Mouse (Mus musculus) kidney, embryonic 16.5 days (tissue): Measurements from ENCODE around the gene Dars. TPM values are rescaled to one million over a fixed set of nuclear protein-coding genes. Genes with fewer than 3 reads are reported as not detected.

ENCODE experiments used
- ATAC-seq: fragments of 200-750 bp; cut with Nextera tagmentation; 2 replicates; pipeline ENCODE4 v1.8.0; 2017; ENCODE audit warnings: moderate TSS enrichment; ENCODE audit not compliant: low FRiP score, low TSS enrichment
- H3K27ac ChIP-seq: fragments of 300-500 bp; sonication (generic); 2 replicates; pipeline ENCODE4 v1.5.1; 2014; ENCODE audit warnings: low read length
- H3K27me3 ChIP-seq: fragments of 300-500 bp; sonication (generic); 2 replicates; pipeline ENCODE4 v1.6.1; 2014; ENCODE audit warnings: low read length, control low read depth, mixed read lengths; ENCODE audit not compliant: insufficient read depth
- H3K36me3 ChIP-seq: fragments of 300-500 bp; sonication (generic); 2 replicates; pipeline ENCODE4 v1.6.1; 2014; ENCODE audit warnings: low read length, control low read depth, mixed read lengths; ENCODE audit not compliant: insufficient read depth
- H3K4me1 ChIP-seq: fragments of 300-500 bp; sonication (generic); 2 replicates; pipeline ENCODE4 v1.6.1; 2014; ENCODE audit warnings: low read length, control low read depth, mixed read lengths; ENCODE audit not compliant: insufficient read depth
- H3K4me2 ChIP-seq: fragments of 300-500 bp; sonication (generic); replicated peaks from 2 replicates; pipeline ENCODE4 v1.6.1; 2014; ENCODE audit warnings: low read depth, low read length
- H3K4me3 ChIP-seq: fragments of 300-500 bp; sonication (generic); 2 replicates; pipeline ENCODE4 v1.5.1; 2014; ENCODE audit warnings: mild to moderate bottlenecking, low read length
- H3K9ac ChIP-seq: fragments of 300-500 bp; sonication (generic); replicated peaks from 2 replicates; pipeline ENCODE4 v1.6.1; 2014; ENCODE audit warnings: low read length
- H3K9me3 ChIP-seq: fragments of 300-500 bp; sonication (generic); 2 replicates; pipeline ENCODE4 v1.6.1; 2016; ENCODE audit warnings: low read length, control low read depth
- WGBS: fragments of 180-500 bp; shearing (Covaris S2); extraction: QIAGEN DNeasy Blood & Tissue Kit; methylation state at CpG from one replicate; pipeline ENCODE4 v1.1.7; 2014; 5-methylcytosine and 5-hydroxymethylcytosine counted together
- polyA plus RNA-seq: library from polyadenylated mRNA; unstranded; fragments of >200 nt; fragmentation: Nextera tagmentation; extraction: Ambion mirVana; gene quantifications from 2 replicates; pipeline ENCODE4 v1.2.1, GENCODE M21; 2015

The Dars gene
- polyA plus RNA-seq, 1 experiment from 2014 or later: 155 TPM

DNA sequence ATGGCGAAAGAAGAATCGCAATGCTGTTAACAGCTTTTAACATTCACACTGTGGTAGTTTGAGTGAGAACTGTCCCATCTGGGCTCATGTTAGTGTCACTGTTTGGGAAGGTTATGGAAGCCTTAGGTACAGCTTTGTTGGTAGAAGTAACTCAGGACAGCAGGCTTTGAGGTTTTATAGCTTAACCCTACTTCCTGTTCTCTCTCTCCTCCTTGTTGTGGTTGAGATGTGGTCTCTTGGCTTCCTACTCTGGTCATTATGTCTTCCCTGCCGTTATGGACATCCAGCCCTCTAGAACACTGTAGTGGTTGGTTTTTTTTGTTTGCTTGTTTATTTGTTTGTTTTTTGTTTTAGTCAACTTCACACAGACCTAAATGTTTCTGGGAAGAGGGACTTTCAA is 18.8 kb upstream of the Dars start:
- 0 out of 2 replicates have a peak, but pooled peaks cover 3% of the 10 kb centered on the region for H3K4me1 ChIP-seq
- ATAC-seq: no peak
- H3K4me2 ChIP-seq: no peak overlapping the region
- H3K4me3 ChIP-seq: no peak overlapping the region
- no peaks in the 10 kb centered on the region for H3K27me3 ChIP-seq
- H3K27ac ChIP-seq: no peak overlapping the region
- no peak overlapping the region for H3K9ac ChIP-seq
- H3K36me3 ChIP-seq: no peaks in the 10 kb centered on the region
- no peaks in the 10 kb centered on the region for H3K9me3 ChIP-seq
- WGBS: 70% methylated on average over 3 of the region's 3 CpGs

DNA sequence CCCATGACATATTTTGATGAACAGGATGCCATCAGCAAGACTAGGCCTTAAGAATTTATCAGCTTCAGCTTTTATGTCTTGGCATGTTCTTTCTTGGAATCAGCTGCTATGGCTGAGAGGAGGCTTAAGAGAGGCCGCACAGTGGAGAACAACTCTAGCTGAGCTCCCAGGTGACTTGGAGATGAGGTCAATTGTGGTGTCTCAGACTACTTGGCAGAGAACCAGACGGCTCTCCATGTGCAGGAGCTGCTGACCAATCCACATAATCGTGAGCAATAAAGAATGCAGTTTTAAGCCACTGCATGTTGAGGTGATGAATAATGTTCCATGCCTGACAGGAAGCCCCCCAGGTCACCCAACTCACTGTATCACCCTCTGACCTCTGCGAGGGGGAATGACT is 18.4 kb upstream of the Dars start:
- H3K4me3 ChIP-seq: no peak overlapping the region
- H3K4me1 ChIP-seq: no peaks in the 10 kb centered on the region
- no peaks in the 10 kb centered on the region for H3K9me3 ChIP-seq
- no peak overlapping the region for H3K9ac ChIP-seq
- WGBS: 55% methylated on average over 4 of the region's 4 CpGs
- no peaks in the 10 kb centered on the region for H3K36me3 ChIP-seq
- H3K4me2 ChIP-seq: no peak overlapping the region
- H3K27ac ChIP-seq: no peak overlapping the region
- no peak for ATAC-seq
- H3K27me3 ChIP-seq: no peaks in the 10 kb centered on the region

DNA sequence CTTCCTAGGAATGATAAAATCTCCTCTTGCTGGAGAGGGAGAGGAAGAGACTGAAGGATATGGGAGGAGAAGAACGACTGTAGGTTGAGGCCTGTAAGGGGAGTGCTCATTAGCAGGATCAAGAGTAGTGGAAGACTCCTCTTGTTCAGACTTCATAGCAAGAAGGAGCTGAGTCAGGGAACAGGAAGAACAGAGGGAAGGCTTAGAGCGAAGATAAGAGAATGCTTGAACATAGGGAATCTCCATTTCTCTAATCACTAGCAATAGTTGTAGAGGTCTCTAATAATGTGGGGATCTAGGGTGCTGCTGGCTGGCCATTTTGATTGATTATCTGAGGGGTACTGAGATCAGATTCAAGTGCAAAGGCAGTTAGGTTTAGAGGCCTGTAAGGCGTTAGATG is 7.8 kb upstream of the Dars start:
- Histone ChIP-seq H3K27ac (no peak overlapping the region), H3K9ac (no peak overlapping the region), H3K4me1 (no peaks in the 10 kb centered on the region), H3K4me3 (no peak overlapping the region), H3K4me2 (no peak overlapping the region), H3K36me3 (no peaks in the 10 kb centered on the region), H3K27me3 (no peaks in the 10 kb centered on the region), H3K9me3 (no peaks in the 10 kb centered on the region)
- ATAC-seq: no peak
- 85% methylated on average over 3 of the region's 3 CpGs for WGBS

DNA sequence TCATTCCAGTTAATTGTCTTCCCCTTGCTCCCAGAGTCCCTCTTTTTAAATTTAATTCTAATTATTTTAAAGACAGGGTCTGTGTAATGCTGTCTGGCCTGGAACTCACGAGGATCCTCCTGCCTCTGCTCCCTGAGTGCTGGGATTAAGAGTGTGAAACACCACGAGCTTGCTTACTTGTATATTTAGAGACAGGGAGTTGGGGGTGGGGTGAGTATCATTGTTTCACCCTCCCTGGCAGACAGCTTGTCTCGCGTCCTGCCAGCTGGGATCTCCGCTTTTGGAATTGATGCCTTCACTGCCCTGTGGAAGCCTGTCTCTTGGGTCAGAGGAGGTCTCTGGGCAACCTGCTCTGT is 343 bp upstream of the Dars start:
- no peaks in the 10 kb centered on the region for H3K4me1 ChIP-seq
- H3K4me2 ChIP-seq: peak overlapping the region; percentile 76
- peak overlapping the region; percentile 16; the same call in 1 of the 2 replicates for H3K27ac ChIP-seq
- 40% methylated on average over 5 of the region's 5 CpGs for WGBS
- H3K36me3 ChIP-seq: peaks cover 12% of the 10 kb centered on the region; the same call in 1 of the 2 replicates
- peak; percentile 64 for ATAC-seq
- H3K9me3 ChIP-seq: no peaks in the 10 kb centered on the region
- H3K27me3 ChIP-seq: no peaks in the 10 kb centered on the region
- peak overlapping the region; percentile 96 for H3K4me3 ChIP-seq
- H3K9ac ChIP-seq: peak overlapping the region; percentile 98; the same call in 1 of the 2 replicates

DNA sequence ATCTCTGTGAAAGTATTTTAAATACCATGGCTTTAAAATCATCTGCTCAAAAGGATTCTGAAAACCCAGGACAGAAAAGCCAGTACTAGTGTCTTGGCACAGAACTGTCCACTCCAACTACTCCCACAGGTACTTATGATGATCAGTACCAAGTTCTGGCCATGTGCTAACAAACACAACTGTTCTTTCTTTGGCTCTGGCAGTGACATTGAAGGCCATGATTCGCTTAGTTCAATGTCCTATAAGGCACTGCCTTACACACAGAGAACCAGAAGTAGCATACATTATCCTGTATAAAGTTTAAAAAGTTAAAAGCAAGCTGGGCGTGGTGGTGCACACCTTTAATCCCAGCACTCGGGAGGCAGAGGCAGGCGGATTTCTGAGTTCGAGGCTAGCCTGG is 6.0 kb downstream of the Dars start:
- Histone ChIP-seq H3K27ac (no peak overlapping the region), H3K4me3 (no peak overlapping the region), H3K9ac (no peak overlapping the region), H3K4me2 (no peak overlapping the region), H3K27me3 (no peaks in the 10 kb centered on the region), H3K36me3 (peaks cover 22% of the 10 kb centered on the region), H3K9me3 (no peaks in the 10 kb centered on the region), H3K4me1 (no peaks in the 10 kb centered on the region)
- 95% methylated on average over 5 of the region's 5 CpGs for WGBS
- ATAC-seq: no peak

DNA sequence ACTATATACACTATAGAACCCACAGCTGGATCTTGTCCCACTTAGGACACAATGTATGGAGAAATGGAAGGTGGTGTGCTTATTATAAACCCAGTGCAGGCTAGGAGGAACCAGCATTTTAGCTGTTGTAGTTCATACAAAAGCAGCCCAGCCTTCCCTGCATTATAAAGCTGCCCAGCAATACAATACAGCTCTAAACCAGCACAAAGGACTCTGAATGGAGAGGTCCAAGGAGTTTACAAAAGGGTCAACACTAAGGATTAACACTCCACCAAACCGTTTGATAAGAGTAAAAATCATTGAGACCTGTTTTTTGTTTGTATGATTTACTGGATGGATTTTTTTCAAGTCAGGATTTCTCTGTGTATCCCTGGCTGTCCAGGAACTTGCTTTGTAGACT is 10.3 kb downstream of the Dars start:
- ATAC-seq: no peak
- Histone ChIP-seq H3K27me3 (no peaks in the 10 kb centered on the region), H3K27ac (no peak overlapping the region), H3K36me3 (peaks cover 12% of the 10 kb centered on the region), H3K9me3 (no peaks in the 10 kb centered on the region), H3K4me2 (no peak overlapping the region), H3K4me1 (no peaks in the 10 kb centered on the region), H3K4me3 (no peak overlapping the region), H3K9ac (no peak overlapping the region)
- 58% methylated on average over 1 of the region's 1 CpGs for WGBS

DNA sequence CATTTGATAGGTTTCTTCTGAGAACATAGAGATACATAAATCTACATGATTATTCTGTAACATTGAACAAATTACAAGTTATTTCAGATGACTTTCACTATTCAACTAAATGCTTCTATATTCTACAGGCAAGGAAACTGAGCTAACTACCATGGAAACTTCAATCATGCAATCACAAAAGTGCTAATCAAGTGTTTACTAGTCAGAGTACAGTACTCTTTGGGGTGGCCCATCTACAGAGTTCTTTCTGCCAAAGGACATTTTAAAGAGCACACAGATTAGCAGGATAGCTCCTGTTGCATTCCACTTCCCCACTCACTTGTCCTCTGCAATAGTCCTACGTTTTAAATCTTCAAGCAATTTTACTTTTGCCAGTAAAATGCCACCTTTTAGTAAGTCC is 11.5 kb downstream of the Dars start:
- no peak for ATAC-seq
- no peak overlapping the region for H3K4me3 ChIP-seq
- no peaks in the 10 kb centered on the region for H3K27me3 ChIP-seq
- H3K4me2 ChIP-seq: no peak overlapping the region
- WGBS: 85% methylated on average over 1 of the region's 1 CpGs
- no peak overlapping the region for H3K9ac ChIP-seq
- H3K9me3 ChIP-seq: no peaks in the 10 kb centered on the region
- H3K36me3 ChIP-seq: peaks cover 15% of the 10 kb centered on the region
- H3K27ac ChIP-seq: no peak overlapping the region
- H3K4me1 ChIP-seq: no peaks in the 10 kb centered on the region

DNA sequence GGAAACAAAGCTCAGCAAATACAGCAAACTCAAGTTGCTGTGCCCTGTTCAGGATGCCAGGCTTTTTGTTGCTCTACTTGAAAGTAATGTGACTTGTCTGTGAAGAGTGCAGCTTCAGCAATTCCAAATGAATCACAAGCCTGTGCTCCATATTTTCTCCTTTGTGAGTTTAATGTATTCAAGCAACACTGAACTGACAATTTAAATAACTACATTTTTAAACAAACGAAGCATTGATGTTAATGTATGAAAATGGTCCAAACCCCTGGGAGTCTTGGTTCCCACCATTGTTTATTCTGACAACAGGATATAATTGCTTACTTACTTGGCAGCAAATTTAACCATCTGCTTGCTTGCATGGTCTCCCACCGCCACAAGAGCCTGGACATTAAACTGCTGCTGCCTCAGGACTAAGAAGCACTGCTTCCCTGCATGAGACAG is 12.1 kb downstream of the Dars start:
- Histone ChIP-seq H3K4me2 (no peak overlapping the region), H3K36me3 (peaks cover 12% of the 10 kb centered on the region), H3K27ac (no peak overlapping the region), H3K4me3 (no peak overlapping the region), H3K9ac (no peak overlapping the region), H3K9me3 (no peaks in the 10 kb centered on the region), H3K27me3 (no peaks in the 10 kb centered on the region), H3K4me1 (no peaks in the 10 kb centered on the region)
- WGBS: 67% methylated on average over 2 of the region's 2 CpGs
- ATAC-seq: no peak

DNA sequence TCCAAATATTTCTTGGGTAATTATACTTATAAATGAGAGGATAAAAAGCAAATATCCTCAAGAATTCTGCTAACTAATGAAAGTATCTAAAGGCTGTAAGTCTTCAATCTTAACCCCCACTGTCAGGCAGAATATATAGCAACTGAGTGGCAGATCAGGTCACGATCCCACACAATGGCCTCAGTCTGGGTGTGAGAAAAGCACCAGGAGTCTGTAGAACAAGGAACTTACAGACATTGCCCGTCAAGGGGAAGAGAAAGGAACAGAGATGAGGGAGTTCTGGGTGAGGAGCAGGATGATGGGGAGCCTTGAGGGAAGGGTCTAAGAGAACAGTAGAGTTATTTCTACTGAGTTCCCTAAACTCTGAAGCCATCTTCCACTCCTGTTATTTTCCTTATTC is 16.2 kb downstream of the Dars start:
- H3K27me3 ChIP-seq: no peaks in the 10 kb centered on the region
- H3K4me2 ChIP-seq: no peak overlapping the region
- H3K27ac ChIP-seq: no peak overlapping the region
- 49% methylated on average over 2 of the region's 2 CpGs for WGBS
- no peak overlapping the region for H3K9ac ChIP-seq
- no peak for ATAC-seq
- no peaks in the 10 kb centered on the region for H3K9me3 ChIP-seq
- peaks cover 27% of the 10 kb centered on the region for H3K36me3 ChIP-seq
- no peak overlapping the region for H3K4me3 ChIP-seq
- H3K4me1 ChIP-seq: no peaks in the 10 kb centered on the region

DNA sequence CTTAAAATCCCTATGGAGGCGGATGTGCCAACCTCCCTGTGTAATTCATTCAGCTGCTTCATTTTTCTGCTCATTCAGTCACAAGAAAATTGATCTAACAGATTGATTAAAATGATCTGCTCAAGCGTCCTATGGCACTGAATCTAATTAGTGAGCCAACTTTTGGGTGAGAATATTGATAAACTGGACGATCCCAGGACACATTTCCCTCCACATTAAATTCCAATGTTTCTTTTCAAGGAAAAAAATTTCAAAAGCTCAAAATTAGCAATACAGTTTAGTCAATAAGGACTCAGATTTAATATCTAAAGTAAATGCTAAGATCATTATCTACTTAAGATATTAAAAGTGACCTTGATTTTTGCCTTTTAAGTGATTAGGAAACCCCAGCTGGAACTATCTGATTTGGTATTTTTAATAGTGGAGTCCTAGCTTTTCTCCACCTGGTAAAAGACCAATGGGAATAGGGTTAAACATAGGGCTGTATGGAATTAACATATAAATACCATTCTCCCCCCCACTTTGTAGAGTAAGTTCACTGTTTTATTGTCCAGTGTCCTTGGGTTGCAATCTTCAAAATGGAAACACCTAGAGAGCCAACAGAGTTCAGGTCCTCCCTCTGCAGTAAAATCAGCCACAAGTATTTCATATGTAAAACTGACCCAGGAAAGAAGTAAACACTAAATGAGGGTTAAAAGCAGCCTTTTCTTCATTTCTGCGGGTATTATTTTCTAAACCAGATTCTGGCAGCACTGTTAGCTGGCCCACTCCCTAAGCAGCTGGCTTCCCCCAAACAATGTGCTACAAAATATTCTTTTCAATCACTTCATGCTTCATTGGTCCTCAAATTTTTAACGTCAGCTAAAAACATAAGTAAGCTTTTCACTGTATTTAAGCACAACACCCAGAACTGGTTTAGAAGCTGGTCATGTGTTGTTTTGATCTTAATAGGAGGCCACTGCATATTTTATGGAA is 16.9 kb downstream of the Dars start:
- Histone ChIP-seq H3K27ac (no peak overlapping the region), H3K9me3 (no peaks in the 10 kb centered on the region), H3K36me3 (peaks cover 27% of the 10 kb centered on the region), H3K27me3 (no peaks in the 10 kb centered on the region), H3K4me2 (no peak overlapping the region), H3K4me1 (no peaks in the 10 kb centered on the region), H3K9ac (no peak overlapping the region), H3K4me3 (no peak overlapping the region)
- ATAC-seq: no peak
- 64% methylated on average over 5 of the region's 5 CpGs for WGBS
